Mouse (Mus musculus) embryonic facial prominence, embryonic 12.5 days (tissue): ENCODE measurements around the gene Hecw2. TPM values are rescaled to one million over a fixed set of nuclear protein-coding genes. Genes with fewer than 3 reads are reported as not detected.
A peak's percentile ranks its signal among the peaks of the same experiment; 100 is the strongest.

Experiments
- ATAC-seq: fragments of 200-750 bp; cut with Nextera tagmentation; 2 replicates; pipeline ENCODE4 v1.8.0; 2017; ENCODE audit not compliant: insufficient number of reproducible peaks, insufficient read depth, low FRiP score, low TSS enrichment
- H3K27ac ChIP-seq: fragments of 300-500 bp; sonication (generic); 2 replicates; pipeline ENCODE4 v1.5.1; 2016; ENCODE audit warnings: mild to moderate bottlenecking
- H3K27me3 ChIP-seq: fragments of 300-500 bp; sonication (generic); 2 replicates; pipeline ENCODE4 v1.6.1; 2016; ENCODE audit warnings: mild to moderate bottlenecking, moderate library complexity
- H3K36me3 ChIP-seq: fragments of 300-500 bp; sonication (generic); 2 replicates; pipeline ENCODE4 v1.6.1; 2016; ENCODE audit warnings: mild to moderate bottlenecking
- H3K4me1 ChIP-seq: fragments of 300-500 bp; sonication (generic); 2 replicates; pipeline ENCODE4 v1.6.1; 2016
- H3K4me2 ChIP-seq: fragments of 300-500 bp; sonication (generic); replicated peaks from 2 replicates; pipeline ENCODE4 v1.6.1; 2016; ENCODE audit warnings: mild to moderate bottlenecking, moderate library complexity
- H3K4me3 ChIP-seq: fragments of 300-500 bp; sonication (generic); 2 replicates; pipeline ENCODE4 v1.5.1; 2016; ENCODE audit warnings: mild to moderate bottlenecking
- H3K9ac ChIP-seq: fragments of 300-500 bp; sonication (generic); 2 replicates; pipeline ENCODE4 v1.6.1; 2016; ENCODE audit warnings: mild to moderate bottlenecking, moderate library complexity
- H3K9me3 ChIP-seq: fragments of 300-500 bp; sonication (generic); 2 replicates; pipeline ENCODE4 v1.6.1; 2016; ENCODE audit warnings: mild to moderate bottlenecking, moderate library complexity
- WGBS: fragments of 180-500 bp; shearing (Covaris S2); methylation state at CpG from one replicate; pipeline ENCODE4 v1.1.7; 2016; 5-methylcytosine and 5-hydroxymethylcytosine counted together
- polyA plus RNA-seq: library from polyadenylated mRNA; unstranded; fragments of >200 nt; fragmentation: Nextera tagmentation; extraction: Ambion mirVana; gene quantifications from 2 replicates; pipeline ENCODE4 v1.2.1, GENCODE M21; 2016

Gene Hecw2
- polyA plus RNA-seq, 1 experiment from 2014 or later = 6.3 TPM

- no peak for ATAC-seq
- Histone ChIP-seq H3K4me2 (no peak overlapping the region), H3K36me3 (no peaks in the 10 kb centered on the region), H3K27ac (no peak overlapping the region), H3K4me1 (no peaks in the 10 kb centered on the region), H3K4me3 (no peak overlapping the region), H3K27me3 (no peaks in the 10 kb centered on the region), H3K9me3 (no peaks in the 10 kb centered on the region), H3K9ac (no peak overlapping the region)
- 65% methylated on average over 4 of the region's 5 CpGs for WGBS
These were observed 220.0 kb downstream of the Hecw2 start for GRCm38 (mm10) chr1:53974941-53975340.

GRCm38 (mm10) chr1:53970326-53970977, 224.5 kb downstream of the Hecw2 start:
- ATAC-seq = no peak

DNA sequence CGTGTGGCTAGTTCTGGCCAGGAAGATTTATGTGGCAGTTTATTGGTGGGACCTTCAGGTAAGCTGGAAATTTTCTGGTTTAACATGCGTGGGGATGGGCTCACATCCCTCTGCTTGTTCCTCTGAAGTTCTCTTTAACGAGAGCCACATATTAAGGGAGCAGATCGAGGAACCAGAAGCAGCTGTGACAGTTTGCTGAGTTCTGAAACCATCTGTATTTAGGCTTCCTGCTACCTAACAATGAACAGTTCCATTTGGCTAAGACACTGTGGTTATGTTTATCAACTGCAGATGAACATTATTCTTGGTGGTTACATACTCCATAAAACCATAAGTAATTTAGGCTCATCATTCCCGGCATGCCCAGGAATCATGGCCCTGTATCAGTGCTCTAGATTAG, 242.6 kb downstream of the Hecw2 start:
- H3K9me3 ChIP-seq = no peaks in the 10 kb centered on the region
- H3K4me3 ChIP-seq = no peak overlapping the region
- no peaks in the 10 kb centered on the region for H3K36me3 ChIP-seq
- no peak overlapping the region for H3K4me2 ChIP-seq
- 63% methylated on average over 5 of the region's 5 CpGs for WGBS
- H3K4me1 ChIP-seq = no peaks in the 10 kb centered on the region
- no peak for ATAC-seq
- H3K27ac ChIP-seq = no peak overlapping the region
- no peak overlapping the region for H3K9ac ChIP-seq
- H3K27me3 ChIP-seq = no peaks in the 10 kb centered on the region

More at GRCm38 (mm10) chr1:53970326-53970977, 224.5 kb downstream of the Hecw2 start:
- H3K9ac ChIP-seq = no peak overlapping the region
- H3K4me2 ChIP-seq = no peak overlapping the region
- no peaks in the 10 kb centered on the region for H3K9me3 ChIP-seq
- H3K27me3 ChIP-seq = no peaks in the 10 kb centered on the region
- H3K36me3 ChIP-seq = no peaks in the 10 kb centered on the region
- H3K4me3 ChIP-seq = no peak overlapping the region
- no peak overlapping the region for H3K27ac ChIP-seq
- 62% methylated on average over 5 of the region's 5 CpGs for WGBS
- H3K4me1 ChIP-seq = no peaks in the 10 kb centered on the region

DNA sequence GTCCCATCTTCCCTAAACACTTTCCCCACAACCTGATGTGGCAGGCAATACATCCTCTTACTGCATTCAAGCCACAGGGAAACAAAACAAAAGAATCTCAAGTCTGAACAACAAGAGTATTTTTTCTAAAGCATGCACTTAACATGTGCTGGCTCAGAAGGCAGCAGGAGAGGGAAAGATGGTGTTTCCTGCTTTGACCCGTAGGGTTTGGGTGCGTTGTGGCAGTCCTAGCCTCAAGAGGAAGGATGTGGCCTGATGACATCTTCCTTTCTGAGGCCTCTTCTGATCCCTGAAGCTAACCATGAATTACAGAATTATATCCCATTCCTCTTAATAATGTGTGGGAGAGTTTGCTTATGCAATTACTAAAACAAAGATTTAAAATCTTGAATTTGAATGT, 249.2 kb downstream of the Hecw2 start:
- H3K9ac ChIP-seq = no peak overlapping the region
- no peaks in the 10 kb centered on the region for H3K9me3 ChIP-seq
- H3K27me3 ChIP-seq = no peaks in the 10 kb centered on the region
- 67% methylated on average over 2 of the region's 2 CpGs for WGBS
- ATAC-seq = no peak
- no peaks in the 10 kb centered on the region for H3K36me3 ChIP-seq
- H3K4me1 ChIP-seq = no peaks in the 10 kb centered on the region
- H3K27ac ChIP-seq = no peak overlapping the region
- H3K4me3 ChIP-seq = no peak overlapping the region
- H3K4me2 ChIP-seq = no peak overlapping the region

DNA sequence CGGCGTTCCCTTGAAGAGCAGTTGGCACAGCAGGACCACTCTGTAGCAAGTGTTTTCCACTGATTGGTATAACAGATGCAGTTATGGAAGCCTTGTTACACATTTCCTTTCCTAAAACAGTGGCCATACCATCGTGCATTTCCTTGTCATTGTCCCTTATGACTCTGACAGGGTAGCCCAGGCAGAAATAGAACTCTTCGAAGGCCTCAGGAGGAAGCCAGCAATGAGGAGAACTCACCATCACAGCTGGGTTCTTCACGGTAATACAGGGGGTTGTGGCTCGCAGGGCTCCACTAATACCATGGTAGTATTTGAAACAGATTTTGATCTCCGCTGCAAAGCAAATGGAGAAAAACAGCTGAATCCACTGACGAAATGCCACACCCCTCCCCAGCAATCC, 252.5 kb downstream of the Hecw2 start:
- no peaks in the 10 kb centered on the region for H3K36me3 ChIP-seq
- H3K9ac ChIP-seq = no peak overlapping the region
- H3K4me3 ChIP-seq = no peak overlapping the region
- no peak overlapping the region for H3K4me2 ChIP-seq
- no peak for ATAC-seq
- no peak overlapping the region for H3K27ac ChIP-seq
- WGBS = 70% methylated on average over 8 of the region's 8 CpGs
- 0 out of 2 replicates have a peak, but pooled peaks cover 6% of the 10 kb centered on the region for H3K4me1 ChIP-seq
- no peaks in the 10 kb centered on the region for H3K9me3 ChIP-seq
- H3K27me3 ChIP-seq = no peaks in the 10 kb centered on the region

DNA sequence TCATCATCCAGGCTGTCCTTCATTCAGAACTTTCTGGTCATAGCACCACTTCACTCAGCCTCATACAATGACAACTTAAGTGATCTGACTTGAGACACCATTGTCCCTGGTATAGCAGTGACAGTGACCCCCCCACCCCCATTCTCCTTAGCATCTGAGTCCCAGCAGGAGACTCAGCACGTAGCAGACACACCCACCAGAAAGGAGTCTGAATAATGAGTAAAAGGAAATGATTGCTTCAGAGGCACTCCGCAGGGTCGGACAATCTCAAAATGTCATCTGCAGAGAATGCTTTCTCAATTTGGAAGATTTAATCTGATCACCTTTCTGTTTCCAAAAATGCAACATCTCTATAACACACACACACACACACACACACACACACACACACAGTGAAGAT, 253.4 kb downstream of the Hecw2 start:
- H3K4me2 ChIP-seq = no peak overlapping the region
- H3K27ac ChIP-seq = no peak overlapping the region
- no peak overlapping the region for H3K4me3 ChIP-seq
- H3K9ac ChIP-seq = no peak overlapping the region
- ATAC-seq = no peak
- H3K36me3 ChIP-seq = no peaks in the 10 kb centered on the region
- H3K4me1 ChIP-seq = 0 out of 2 replicates have a peak, but pooled peaks cover 6% of the 10 kb centered on the region
- H3K27me3 ChIP-seq = no peaks in the 10 kb centered on the region
- 61% methylated on average over 3 of the region's 3 CpGs for WGBS
- no peaks in the 10 kb centered on the region for H3K9me3 ChIP-seq

- H3K4me3 ChIP-seq = no peak overlapping the region
- no peaks in the 10 kb centered on the region for H3K27me3 ChIP-seq
- H3K4me2 ChIP-seq = no peak overlapping the region
- H3K9ac ChIP-seq = no peak overlapping the region
- 0 out of 2 replicates have a peak, but pooled peaks cover 6% of the 10 kb centered on the region for H3K4me1 ChIP-seq
- H3K36me3 ChIP-seq = no peaks in the 10 kb centered on the region
- no peak overlapping the region for H3K27ac ChIP-seq
- 27% methylated on average over 13 of the region's 13 CpGs for WGBS
- ATAC-seq = peak; percentile 35; the same call in 1 of the 2 replicates
- H3K9me3 ChIP-seq = no peaks in the 10 kb centered on the region
These were observed 254.5 kb downstream of the Hecw2 start for GRCm38 (mm10) chr1:53940268-53941017.

- no peaks in the 10 kb centered on the region for H3K27me3 ChIP-seq
- H3K27ac ChIP-seq = no peak overlapping the region
- no peak for ATAC-seq
- no peaks in the 10 kb centered on the region for H3K9me3 ChIP-seq
- H3K9ac ChIP-seq = no peak overlapping the region
- 0 out of 2 replicates have a peak, but pooled peaks cover 6% of the 10 kb centered on the region for H3K4me1 ChIP-seq
- H3K4me3 ChIP-seq = no peak overlapping the region
- H3K4me2 ChIP-seq = no peak overlapping the region
- H3K36me3 ChIP-seq = no peaks in the 10 kb centered on the region
- WGBS = 68% methylated on average over 4 of the region's 4 CpGs
These were observed 255.7 kb downstream of the Hecw2 start for GRCm38 (mm10) chr1:53939291-53939690.

- H3K36me3 ChIP-seq = no peaks in the 10 kb centered on the region
These were observed 261.7 kb downstream of the Hecw2 start for GRCm38 (mm10) chr1:53933308-53933707.

GRCm38 (mm10) chr1:53931314-53931713, 263.7 kb downstream of the Hecw2 start:
- H3K4me3 ChIP-seq = no peak overlapping the region
- H3K27ac ChIP-seq = no peak overlapping the region
- H3K4me2 ChIP-seq = no peak overlapping the region
- no peaks in the 10 kb centered on the region for H3K27me3 ChIP-seq
- H3K9ac ChIP-seq = no peak overlapping the region
- H3K4me1 ChIP-seq = no peaks in the 10 kb centered on the region
- no peak for ATAC-seq
- no peaks in the 10 kb centered on the region for H3K36me3 ChIP-seq
- WGBS = 52% methylated on average over 3 of the region's 3 CpGs
- H3K9me3 ChIP-seq = no peaks in the 10 kb centered on the region

More at GRCm38 (mm10) chr1:53933308-53933707, 261.7 kb downstream of the Hecw2 start:
- no peak for ATAC-seq
- 40% methylated on average over 2 of the region's 2 CpGs for WGBS
- Histone ChIP-seq H3K9me3 (no peaks in the 10 kb centered on the region), H3K27me3 (no peaks in the 10 kb centered on the region), H3K4me3 (no peak overlapping the region), H3K4me2 (no peak overlapping the region), H3K4me1 (no peaks in the 10 kb centered on the region), H3K9ac (no peak overlapping the region), H3K27ac (no peak overlapping the region)

DNA sequence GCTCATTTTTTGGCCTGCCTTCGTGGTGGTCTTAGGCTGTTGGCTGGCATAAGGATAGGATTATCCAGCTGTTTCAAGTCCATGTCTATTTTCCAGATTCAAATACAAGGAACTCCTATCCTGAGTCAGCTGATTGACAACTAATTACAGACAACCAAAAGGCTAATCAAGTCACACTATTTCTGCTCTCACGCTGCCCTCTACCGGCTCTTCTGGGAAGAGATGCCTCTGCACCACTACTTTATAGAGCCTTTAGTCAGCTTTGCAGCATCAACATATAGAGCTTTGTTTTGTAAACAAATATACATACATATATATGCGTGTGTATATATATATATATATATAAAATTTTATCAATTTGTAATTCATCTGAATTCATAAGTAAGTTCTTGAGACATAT, 267.4 kb downstream of the Hecw2 start:
- Histone ChIP-seq H3K36me3 (no peaks in the 10 kb centered on the region), H3K9me3 (no peaks in the 10 kb centered on the region), H3K4me3 (no peak overlapping the region), H3K9ac (no peak overlapping the region), H3K4me1 (no peaks in the 10 kb centered on the region), H3K27ac (no peak overlapping the region), H3K4me2 (no peak overlapping the region), H3K27me3 (no peaks in the 10 kb centered on the region)
- no peak for ATAC-seq
- whole genome bisulfite sequencing = 26% methylated on average over 4 of the region's 4 CpGs
